Mouse (Mus musculus) thymus, postnatal 0 days (tissue): Measurements from ENCODE around the gene Fosl1. TPM values are rescaled to one million over a fixed set of nuclear protein-coding genes. Genes with fewer than 3 reads are reported as not detected.
"Not testable (repeated sequence)": the region's sequence is repeated elsewhere in the genome, so short reads cannot be mapped to it uniquely, and the experiment has no call there.

Experiments used
- DNase-seq: peaks from one replicate; pipeline ENCODE4 v3.0.0-alpha.2; 2015; ENCODE audit warnings: low spot score
- polyA plus RNA-seq: library from polyadenylated mRNA; unstranded; fragments of >200 nt; fragmentation: Nextera tagmentation; extraction: Ambion mirVana; gene quantifications from 2 replicates; pipeline ENCODE4 v1.2.1, GENCODE M21; 2015

Fosl1 gene
- polyA plus RNA-seq = 0.47 TPM in 1 of 2 replicates, not detected in the other

DNA sequence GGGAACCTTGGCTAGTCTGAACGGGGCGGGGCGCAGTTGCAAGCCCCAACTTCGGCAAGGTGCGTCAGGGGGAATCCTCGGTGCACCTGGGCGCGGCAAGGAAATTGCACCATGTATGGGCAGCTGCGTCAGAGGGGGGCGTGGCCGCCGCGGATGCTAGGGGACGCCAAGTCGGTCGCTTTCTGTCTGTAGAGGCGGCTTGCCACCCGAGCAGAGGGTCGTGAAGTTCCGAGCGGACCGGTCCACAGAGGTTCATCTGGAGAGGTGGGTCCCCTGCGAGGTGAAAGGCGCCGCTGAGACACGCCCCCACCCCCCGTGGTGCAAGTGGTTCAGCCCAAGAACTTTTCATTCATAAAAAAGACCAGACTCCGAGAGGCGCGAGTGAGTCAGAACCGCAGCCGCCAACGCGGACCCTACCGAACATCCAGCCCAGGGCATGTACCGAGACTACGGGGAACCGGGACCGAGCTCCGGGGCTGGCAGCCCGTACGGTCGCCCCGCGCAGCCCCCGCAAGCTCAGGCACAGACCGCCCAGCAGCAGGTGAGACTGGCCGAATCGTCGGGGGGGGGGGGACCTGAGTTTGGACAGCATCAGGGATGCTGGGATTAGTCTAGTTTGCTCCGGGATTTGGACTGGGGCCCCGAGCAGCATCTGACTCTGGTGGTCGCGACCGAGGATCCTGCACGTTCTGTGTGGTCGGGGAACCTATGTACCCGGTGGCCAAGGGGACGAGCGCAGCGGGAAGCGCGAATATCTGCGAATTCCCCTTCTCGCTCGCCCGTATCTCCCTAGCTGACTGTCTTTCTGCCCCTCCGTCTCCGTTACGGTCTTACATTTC is at the start of gene Fosl1:
Fosl1 (plus strand) TSS at position 33 of the 839 bp plus-strand sequence.
- DNase-seq = peak; percentile 76

DNA sequence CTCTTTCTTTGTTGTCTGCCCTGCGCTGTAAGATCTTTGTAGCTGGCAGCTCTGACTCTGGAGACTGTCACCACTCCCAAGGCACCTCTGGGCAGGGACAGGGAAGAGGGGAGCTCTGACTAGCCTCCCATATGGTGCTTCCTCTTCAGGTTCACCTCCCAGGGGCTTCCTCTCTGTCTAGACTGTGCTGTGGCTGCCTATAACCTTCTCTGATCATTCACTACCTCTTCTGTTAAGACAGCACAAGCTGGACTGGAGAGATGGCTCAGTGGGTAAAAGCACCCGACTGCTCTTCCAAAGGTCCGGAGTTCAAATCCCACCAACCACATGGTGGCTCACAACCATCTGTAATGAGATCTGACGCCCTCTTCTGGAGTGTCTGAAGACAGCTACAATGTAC is 46.3 kb upstream of the Fosl1 start:
- not testable (repeated sequence) for DNase-seq

- no peak for DNase-seq
Observed at GRCm38 (mm10) chr19:5402293-5402692, 45.1 kb upstream of the Fosl1 start, which contains the start of gene Tsga10ip. Gene Tsga10ip, minus strand, starts transcription at chr19:5402526.

GRCm38 (mm10) chr19:5405924-5406323 is 41.4 kb upstream of the Fosl1 start:
- DNase-seq = peak; percentile 76

- peak; percentile 74 for DNase-seq
Observed at GRCm38 (mm10) chr19:5406531-5407126, 40.7 kb upstream of the Fosl1 start.

DNA sequence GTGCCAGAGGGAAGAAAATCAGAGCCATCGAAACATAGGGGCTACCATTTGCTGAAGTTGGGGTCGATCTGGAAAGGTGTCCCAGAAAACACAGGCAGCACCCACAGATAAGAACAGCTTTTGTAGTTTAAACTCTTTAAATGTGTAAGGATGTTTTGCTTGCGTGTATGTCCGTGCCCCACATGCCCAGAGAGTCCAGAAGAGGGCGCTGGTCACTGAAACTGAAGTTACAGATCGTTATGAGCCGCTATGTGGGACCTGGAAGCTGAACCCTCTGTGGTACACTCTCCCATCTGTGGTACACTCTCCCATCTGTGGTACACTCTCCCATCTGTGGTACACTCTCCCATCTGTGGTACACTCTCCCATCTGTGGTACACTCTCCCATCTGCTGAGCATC is 40.2 kb upstream of the Fosl1 start:
- peak; percentile 81 for DNase-seq

DNA sequence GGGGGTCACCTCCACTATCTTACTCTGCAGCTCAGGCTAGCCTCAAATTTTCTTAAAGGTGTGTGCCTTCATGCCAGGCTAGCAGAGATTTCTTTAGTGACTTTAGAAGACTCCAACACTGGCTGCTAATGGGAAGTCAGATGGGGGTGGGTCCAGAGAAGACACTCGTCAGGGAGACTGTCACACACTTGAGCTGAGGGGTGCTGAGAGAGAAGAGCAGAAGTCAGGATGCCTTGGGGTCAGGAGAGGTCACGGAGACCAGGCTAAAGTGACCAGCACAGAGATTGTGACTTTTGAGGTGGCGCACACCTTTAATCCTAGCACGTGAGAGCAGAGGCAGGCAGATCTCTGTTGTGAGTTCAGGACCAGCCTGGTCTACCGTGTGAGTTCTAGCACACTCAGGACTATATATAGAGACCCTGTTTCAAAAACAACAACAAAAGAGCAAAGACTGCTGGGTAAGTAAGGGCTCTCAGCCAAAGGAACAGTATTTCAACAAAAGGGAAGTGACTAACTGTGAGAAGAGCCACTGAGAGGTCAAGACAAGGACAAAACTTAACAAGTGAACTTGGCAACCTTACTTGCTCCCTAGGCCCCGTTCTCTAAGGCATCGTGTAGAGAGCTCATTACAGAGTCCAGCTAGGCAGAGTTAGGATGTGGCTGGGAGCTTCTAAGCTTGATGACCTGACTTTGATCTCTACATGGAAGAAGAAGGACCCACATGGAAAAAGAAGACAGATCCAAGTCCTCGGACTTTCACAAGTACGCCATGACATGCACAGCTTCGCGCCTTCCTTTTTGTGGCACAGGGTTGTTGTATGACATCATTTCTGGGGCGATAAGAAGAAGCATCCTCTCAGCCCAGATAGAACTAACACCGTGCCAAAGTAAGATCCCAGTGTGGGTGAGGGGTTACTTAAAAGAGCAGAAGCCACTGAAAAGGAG is 39.0 kb upstream of the Fosl1 start:
- no peak for DNase-seq

- no peak for DNase-seq
Observed at GRCm38 (mm10) chr19:5409068-5409467, 38.3 kb upstream of the Fosl1 start.

GRCm38 (mm10) chr19:5410641-5411040 is 36.7 kb upstream of the Fosl1 start:
- DNase-seq = no peak

DNA sequence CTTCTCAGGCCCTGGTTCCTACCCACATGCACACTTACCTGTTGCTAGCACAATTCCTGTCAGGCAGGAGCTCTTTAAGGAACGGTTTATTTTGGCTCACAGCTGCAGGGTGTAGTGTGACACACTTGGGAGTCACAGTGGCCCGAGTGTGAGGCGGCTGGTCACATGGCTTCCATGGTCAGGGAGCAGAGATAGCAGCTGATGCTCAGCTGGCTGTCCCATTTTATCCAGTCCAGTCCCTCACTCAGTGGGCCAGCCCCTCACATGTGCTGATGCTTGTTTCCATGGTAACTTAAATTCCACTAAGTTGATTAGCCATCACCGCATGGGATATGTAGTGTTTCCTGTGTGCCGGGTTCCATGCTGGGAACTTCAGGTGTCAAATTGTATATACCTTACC is 35.4 kb upstream of the Fosl1 start:
- no peak for DNase-seq

DNA sequence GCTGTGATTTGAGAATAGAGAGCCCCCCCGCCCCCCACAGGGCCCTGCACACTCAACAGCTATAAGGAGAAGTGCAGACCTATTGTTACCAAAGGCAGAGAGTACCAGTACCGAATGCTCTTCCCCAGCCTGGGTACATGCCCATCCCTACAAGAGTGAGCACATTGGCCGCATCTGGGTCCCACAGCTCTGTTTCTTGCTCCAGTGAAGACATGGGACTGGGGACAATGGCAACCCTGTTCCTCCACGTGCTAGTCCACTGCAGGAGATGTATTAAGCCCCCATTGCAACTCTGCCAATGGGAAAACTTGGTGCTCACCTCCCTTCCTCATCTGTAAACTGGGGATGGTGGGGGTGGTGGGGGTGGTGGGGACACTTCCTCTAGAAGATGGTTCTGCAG is 33.5 kb upstream of the Fosl1 start:
- no peak for DNase-seq

DNA sequence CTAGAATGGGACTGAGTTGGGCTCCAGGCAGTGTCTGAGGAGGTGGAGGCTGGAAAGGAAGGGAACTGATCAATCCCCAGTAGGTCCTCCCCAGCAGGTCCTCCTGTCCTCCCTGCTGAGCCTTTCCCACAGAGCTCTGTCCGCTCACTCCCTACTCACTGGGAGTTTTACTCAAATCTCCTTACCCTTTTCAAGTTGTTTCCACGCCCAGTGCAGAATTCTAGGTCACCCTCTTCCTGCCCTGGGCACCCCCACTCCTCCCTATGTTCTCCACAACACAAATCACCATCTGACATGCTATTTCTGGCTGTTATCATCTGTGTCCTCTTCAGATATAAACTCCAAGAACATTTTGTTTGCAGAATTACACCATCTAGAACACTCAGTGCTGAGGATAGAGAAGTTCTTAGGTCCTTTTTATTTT is 32.8 kb upstream of the Fosl1 start:
- DNase-seq = no peak

DNA sequence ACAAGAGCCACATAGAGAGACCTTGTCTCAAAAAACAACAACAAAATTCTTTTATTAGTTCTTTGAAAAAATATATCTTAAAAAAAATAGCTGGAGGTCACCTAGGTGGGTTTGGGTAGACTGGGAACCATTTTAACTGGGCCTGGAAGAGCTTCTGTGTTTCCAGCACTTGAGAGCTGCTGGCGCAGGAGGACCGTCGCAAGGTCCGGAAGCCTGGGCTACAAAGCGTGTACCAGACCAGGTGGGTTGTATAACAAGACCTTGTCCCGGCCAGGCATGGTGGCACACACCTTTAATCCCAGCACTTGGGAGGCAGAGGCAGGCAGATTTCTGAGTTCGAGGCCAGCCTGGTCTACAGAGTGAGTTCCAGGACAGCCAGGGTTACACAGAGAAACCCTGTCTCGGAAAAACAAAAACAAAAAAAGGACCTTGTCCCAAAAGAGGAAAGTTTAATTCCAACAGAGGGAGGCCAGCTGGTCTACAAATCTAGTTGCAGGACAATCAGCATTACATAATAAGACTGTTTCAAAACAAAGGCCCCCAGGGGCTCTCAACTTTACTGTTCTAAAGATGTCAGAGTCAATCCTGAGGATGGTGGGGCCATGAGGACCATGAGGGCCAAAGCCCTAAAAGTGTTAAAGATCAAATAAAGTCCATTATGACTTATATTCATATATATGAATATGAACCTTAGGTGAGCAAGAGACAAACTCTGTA is 28.4 kb upstream of the Fosl1 start:
- no peak for DNase-seq

DNA sequence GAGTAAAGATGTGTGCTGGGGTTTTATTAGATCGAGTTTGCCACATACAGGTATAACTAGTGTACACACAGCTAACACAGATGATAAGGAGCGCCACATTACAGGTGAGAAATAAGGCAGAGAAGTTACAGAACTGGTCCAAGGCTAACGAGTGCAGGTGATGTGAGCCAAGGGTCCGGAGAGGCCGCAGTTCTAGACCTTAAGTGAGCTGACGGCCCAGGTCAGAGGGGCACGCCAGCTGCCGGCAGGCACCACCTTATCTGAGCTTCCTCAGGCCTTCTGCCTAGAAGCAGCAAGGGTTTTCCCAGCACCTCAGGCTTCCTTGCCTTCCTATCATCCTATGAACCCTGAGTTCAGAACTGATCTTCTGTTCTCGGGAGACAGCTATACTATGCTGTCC is 27.7 kb upstream of the Fosl1 start:
- no peak for DNase-seq

GRCm38 (mm10) chr19:5420579-5420978 is 26.8 kb upstream of the Fosl1 start:
- DNase-seq = no peak

DNA sequence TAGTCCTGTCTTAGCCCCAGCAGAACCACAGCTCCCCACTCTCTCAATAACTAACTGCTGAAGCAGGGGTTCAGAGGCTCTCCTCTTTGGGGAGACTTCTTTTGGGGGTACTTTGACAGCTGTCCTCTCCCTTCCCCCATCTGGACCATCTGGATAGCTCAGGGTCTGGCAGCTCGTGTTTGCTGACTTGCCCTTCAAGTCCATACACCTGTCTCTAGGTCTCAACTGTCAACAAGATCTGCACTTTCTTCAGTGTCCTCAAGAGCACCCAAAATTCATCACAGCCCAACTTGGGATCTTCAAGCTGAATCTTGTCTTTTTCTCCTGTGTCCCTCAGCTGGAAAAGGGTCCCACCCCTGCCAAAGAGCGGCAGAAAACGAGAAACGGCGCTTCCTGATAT is 25.6 kb upstream of the Fosl1 start:
- DNase-seq = no peak

- DNase-seq = no peak
Observed at GRCm38 (mm10) chr19:5422267-5422666, 25.1 kb upstream of the Fosl1 start.

- no peak for DNase-seq
Observed at GRCm38 (mm10) chr19:5422895-5423443, 24.4 kb upstream of the Fosl1 start.

DNA sequence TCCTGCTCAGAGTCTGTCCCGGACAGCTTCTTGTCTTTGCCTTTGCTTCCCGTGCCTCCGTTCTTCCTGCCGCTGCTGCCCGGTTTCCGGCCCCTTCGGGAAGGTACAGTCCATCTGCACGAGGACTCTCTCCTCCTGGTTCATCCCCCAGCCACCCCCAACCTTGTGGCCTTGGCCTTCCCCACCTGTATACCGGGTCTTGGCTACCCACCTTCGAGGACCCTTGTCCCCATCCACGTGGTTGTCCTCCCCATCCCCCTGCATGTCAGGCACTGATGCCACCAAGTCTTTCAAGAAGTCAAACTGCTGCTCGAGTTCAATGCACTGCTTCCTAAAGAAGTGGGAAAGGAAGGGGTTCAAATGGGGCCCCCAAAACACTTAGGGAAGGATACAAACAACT is 23.8 kb upstream of the Fosl1 start:
- DNase-seq = no peak

DNA sequence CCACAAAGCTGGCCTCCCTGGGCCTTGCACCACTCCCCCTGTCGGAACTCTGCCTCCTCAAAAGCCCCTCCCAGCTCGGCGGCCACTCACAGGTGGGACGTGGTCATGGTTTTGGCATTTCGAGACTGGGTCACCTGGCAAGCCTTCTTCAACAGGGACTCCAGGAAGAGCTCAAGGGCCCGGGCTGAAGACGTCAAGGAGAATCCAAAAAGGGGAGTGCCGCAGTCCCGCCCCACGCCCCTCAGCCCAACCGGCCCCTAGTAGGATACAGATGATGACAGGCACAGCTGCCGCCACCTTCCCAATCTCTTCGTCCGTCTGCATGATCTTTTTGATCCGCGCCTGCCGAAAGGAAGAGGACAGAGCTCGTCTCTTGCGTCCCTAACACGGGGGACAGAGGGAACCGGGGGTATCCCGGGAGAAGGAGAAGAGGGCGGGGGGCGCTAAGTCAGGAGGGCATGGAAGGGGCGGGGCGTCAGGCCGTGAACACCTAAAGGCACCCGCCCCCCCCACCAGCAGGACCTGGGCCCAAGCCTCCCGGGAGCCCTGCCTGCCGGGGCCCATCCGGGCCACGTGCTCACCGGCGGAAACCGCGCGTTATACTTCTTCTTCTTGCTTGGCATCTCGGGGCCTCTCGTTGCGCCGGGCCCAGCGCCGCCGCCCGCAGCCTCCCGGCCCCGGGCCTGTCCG is 23.1 kb upstream of the Fosl1 start:
- DNase-seq = peak; percentile 77
